Mouse (Mus musculus) liver, postnatal 0 days (tissue): ENCODE results near the gene Prg3. TPM values are rescaled to one million over a fixed set of nuclear protein-coding genes. Genes with fewer than 3 reads are reported as not detected.

Experiments
- ATAC-seq: fragments of 200-750 bp; cut with Nextera tagmentation; 2 replicates; pipeline ENCODE4 v1.8.0; 2017; ENCODE audit warnings: mild to moderate bottlenecking, moderate library complexity
- DNase-seq: peaks from one replicate; pipeline ENCODE4 v3.0.0-alpha.2; 2016
- H3K27ac ChIP-seq: fragments of 300-500 bp; sonication (generic); 2 replicates; pipeline ENCODE4 v1.5.1; 2014; ENCODE audit warnings: antibody characterized with exemption, moderate library complexity, mild to moderate bottlenecking, low read depth
- H3K27me3 ChIP-seq: fragments of 300-500 bp; sonication (generic); 2 replicates; pipeline ENCODE4 v1.6.1; 2014; ENCODE audit warnings: low read length, control low read depth, mixed read lengths; ENCODE audit not compliant: insufficient read depth
- H3K36me3 ChIP-seq: fragments of 300-500 bp; sonication (generic); replicated peaks from 2 replicates; pipeline ENCODE4 v1.6.1; 2014; ENCODE audit warnings: mild to moderate bottlenecking, control low read depth, low read length, moderate library complexity, mixed read lengths; ENCODE audit not compliant: insufficient read depth
- H3K4me1 ChIP-seq: fragments of 300-500 bp; sonication (generic); 2 replicates; pipeline ENCODE4 v1.6.1; 2014; ENCODE audit warnings: antibody characterized with exemption, mild to moderate bottlenecking, control low read depth; ENCODE audit not compliant: insufficient read depth
- H3K4me2 ChIP-seq: fragments of 300-500 bp; sonication (generic); 2 replicates; pipeline ENCODE4 v1.6.1; 2014; ENCODE audit warnings: low read depth, mild to moderate bottlenecking, low read length, moderate library complexity, mixed read lengths
- H3K4me3 ChIP-seq: fragments of 300-500 bp; sonication (generic); 2 replicates; pipeline ENCODE4 v1.5.1; 2014; ENCODE audit warnings: low read depth, low read length
- H3K9ac ChIP-seq: fragments of 300-500 bp; sonication (generic); replicated peaks from 2 replicates; pipeline ENCODE4 v1.6.1; 2014; ENCODE audit warnings: mild to moderate bottlenecking, moderate library complexity
- H3K9me3 ChIP-seq: fragments of 300-500 bp; sonication (generic); 2 replicates; pipeline ENCODE4 v1.6.1; 2016; ENCODE audit warnings: mild to moderate bottlenecking, control low read depth, low read length, mixed read lengths
- CTCF ChIP-seq: sonication (generic); IDR thresholded peaks from 2 replicates; pipeline ENCODE4 v1.5.1; 2016; ENCODE audit warnings: antibody characterized with exemption, low read depth
- EP300 ChIP-seq: IDR thresholded peaks from 2 replicates; pipeline ENCODE4 v1.6.1; 2016; ENCODE audit warnings: antibody characterized with exemption, low read depth, mild to moderate bottlenecking
- WGBS: fragments of 180-500 bp; shearing (Covaris S2); extraction: QIAGEN DNeasy Blood & Tissue Kit; methylation state at CpG from one replicate; pipeline ENCODE4 v1.1.7; 2014; ENCODE audit not compliant: insufficient replicate concordance; 5-methylcytosine and 5-hydroxymethylcytosine counted together
- polyA plus RNA-seq: library from polyadenylated mRNA; unstranded; fragments of >200 nt; fragmentation: Nextera tagmentation; extraction: Ambion mirVana; gene quantifications from 2 replicates; pipeline ENCODE4 v1.2.1, GENCODE M21; 2015

Prg3 gene
- polyA plus RNA-seq, 1 experiment from 2014 or later: 5.1 TPM

DNA sequence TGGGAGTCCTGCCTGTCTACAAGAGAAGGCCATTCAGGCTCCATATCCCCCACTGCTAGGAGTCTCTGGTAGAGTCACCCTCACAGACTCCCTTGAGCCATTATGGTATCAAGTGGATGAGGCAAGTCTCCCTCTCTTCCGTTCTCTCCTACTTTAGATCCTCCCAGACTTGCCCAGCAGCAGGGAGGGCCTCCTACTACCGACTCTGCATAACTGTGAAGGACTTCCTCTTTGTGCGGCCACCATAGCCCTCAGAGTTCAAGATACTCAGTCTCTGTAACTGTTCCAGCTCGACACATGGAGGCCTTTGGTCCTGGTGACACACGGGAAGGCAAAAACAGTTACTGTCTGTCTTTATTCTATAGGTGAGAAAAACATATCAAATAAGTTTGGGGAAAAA lies 39.3 kb downstream of the Prg3 start:
- Histone ChIP-seq H3K4me1 (peaks cover 3% of the 10 kb centered on the region), H3K9me3 (no peaks in the 10 kb centered on the region), H3K27ac (no peak overlapping the region), H3K27me3 (no peaks in the 10 kb centered on the region), H3K9ac (no peak overlapping the region), H3K36me3 (no peaks in the 10 kb centered on the region), H3K4me3 (no peak overlapping the region), H3K4me2 (no peak overlapping the region)
- ATAC-seq: peak; percentile 27; the same call in 1 of the 2 replicates
- TF ChIP-seq EP300 (no peak), CTCF (no peak)
- WGBS: 24% methylated on average over 5 of the region's 5 CpGs
- DNase-seq: no peak

DNA sequence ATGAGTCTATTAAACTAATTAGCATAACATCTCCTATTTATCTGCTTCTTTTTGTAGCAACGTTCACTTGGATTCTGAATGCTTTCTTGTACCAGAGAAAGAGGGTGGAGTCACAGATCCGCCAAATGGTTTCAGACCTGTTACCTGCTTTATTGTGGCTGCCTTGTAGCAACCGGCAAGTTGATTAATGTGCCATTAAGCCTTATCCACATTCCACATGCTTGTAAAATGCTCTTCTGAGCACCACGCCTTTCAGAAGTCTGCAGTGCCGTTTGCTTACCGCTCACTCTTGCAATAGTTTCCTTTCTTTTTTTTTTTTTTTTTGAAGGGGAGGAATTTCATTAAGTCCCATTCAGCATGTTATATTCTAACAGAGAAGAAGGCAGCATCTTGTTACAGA lies 41.9 kb downstream of the Prg3 start:
- ATAC-seq: no peak
- no peak for DNase-seq
- Histone ChIP-seq H3K27me3 (no peaks in the 10 kb centered on the region), H3K36me3 (no peaks in the 10 kb centered on the region), H3K9ac (no peak overlapping the region), H3K4me1 (peaks cover 7% of the 10 kb centered on the region), H3K4me3 (no peak overlapping the region), H3K4me2 (no peak overlapping the region), H3K27ac (no peak overlapping the region), H3K9me3 (no peaks in the 10 kb centered on the region)
- WGBS: 59% methylated on average over 6 of the region's 6 CpGs
- TF ChIP-seq CTCF (no peak), EP300 (no peak)

DNA sequence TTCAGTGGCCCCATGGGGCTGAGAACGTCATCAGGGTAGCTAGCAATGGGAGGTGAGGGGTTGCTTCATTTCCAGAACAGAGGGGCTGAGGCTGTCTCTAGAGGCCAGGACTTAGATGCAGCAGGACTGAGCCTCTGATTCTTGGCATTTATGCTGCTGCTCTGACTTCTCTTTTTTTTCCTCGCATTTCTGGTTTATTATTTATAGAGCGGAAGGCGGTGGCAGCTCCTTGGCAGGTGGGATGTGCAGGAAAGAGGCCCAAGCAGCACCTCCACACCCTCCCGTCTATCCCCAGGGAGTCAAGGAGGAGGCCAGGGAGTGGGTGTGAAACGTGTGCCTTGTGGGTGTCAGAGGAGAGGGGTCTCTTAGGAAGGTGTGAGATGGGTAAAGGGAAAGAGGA lies 43.0 kb downstream of the Prg3 start:
- Histone ChIP-seq H3K4me1 (peaks cover 7% of the 10 kb centered on the region), H3K27me3 (no peaks in the 10 kb centered on the region), H3K4me3 (no peak overlapping the region), H3K9me3 (no peaks in the 10 kb centered on the region), H3K4me2 (no peak overlapping the region), H3K9ac (no peak overlapping the region), H3K27ac (no peak overlapping the region), H3K36me3 (no peaks in the 10 kb centered on the region)
- 44% methylated on average over 6 of the region's 6 CpGs for WGBS
- ATAC-seq (no peak), DNase-seq (no peak)
- TF ChIP-seq CTCF (no peak), EP300 (no peak)

DNA sequence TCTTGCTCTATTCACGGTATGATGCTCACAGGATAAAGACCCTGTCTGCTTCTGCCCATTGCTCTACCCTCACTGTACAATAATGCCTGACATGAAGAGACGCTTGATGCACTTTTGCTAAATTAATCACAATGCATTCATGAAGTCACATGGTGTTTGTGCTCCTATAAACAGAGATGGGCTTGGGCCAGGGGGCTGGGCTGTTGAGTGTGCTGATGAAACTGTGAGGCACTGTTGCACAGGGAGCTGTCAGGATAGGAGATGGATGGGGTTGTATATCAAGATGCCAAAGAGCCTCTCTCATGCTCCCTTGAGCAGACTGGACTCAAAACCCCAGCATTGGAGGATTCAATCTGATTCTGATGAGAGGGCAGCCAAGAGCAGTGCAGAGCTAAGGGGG lies 45.1 kb downstream of the Prg3 start:
- H3K9ac ChIP-seq: no peak overlapping the region
- TF ChIP-seq EP300 (no peak), CTCF (no peak)
- no peaks in the 10 kb centered on the region for H3K9me3 ChIP-seq
- no peak overlapping the region for H3K27ac ChIP-seq
- WGBS: 66% methylated on average over 2 of the region's 2 CpGs
- no peak overlapping the region for H3K4me2 ChIP-seq
- no peak overlapping the region for H3K4me3 ChIP-seq
- ATAC-seq: no peak
- H3K27me3 ChIP-seq: no peaks in the 10 kb centered on the region
- DNase-seq: no peak
- no peaks in the 10 kb centered on the region for H3K36me3 ChIP-seq
- peaks cover 15% of the 10 kb centered on the region for H3K4me1 ChIP-seq

DNA sequence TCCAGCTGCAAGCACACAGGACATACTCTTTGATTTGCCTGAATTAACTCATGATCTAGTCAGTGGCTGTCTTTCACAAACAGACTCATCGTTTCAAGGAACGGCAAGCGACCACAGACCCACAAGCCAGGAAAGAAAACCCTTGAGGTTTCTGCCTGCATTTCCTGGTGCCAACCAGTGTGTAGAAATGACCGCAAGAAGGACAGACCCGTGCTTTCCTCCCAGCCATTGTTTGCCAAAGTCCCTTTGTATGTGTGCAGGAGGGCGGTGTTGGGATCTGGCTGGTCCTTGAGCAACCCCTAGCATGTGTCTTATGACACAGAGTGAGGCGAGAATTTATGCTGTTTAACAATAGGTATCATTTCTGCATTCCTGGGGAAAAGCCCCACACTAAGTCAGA lies 46.2 kb downstream of the Prg3 start:
- H3K27me3 ChIP-seq: no peaks in the 10 kb centered on the region

DNA sequence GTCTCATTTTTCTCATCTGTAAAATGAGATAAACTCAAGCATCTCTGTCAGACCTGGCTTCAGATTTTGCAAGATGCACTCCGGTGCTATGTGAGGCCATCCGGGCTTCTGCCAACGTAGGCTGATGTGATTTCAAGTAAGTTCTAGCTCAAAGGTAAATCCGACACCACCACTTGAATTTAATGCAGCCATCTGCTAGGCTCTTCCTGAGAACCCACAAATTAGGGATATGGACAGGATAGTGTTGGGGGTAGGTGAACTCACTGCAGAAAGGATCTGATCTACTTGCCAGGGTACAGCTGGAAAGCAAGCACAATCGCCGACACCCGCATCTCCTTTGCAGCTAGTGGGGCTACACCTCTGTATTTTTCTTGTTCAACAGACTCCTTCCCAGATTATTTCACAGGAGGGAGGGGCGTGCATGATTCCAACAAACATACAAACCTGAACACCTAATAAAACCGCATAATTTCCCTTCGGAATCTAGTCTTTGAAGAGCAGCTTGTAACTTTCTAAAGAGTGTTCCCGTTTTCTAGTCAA lies 48.6 kb downstream of the Prg3 start:
- Histone ChIP-seq H3K4me2 (peak overlapping the region; percentile 83), H3K9me3 (no peaks in the 10 kb centered on the region), H3K9ac (peak overlapping the region; percentile 91), H3K4me1 (peaks cover 21% of the 10 kb centered on the region), H3K36me3 (peaks cover 23% of the 10 kb centered on the region), H3K4me3 (peak overlapping the region; percentile 72), H3K27me3 (no peaks in the 10 kb centered on the region), H3K27ac (peak overlapping the region; percentile 56; the same call in 1 of the 2 replicates)
- 5% methylated on average over 11 of the region's 11 CpGs for WGBS
- ATAC-seq: peak; percentile 20
- DNase-seq: no peak
- TF ChIP-seq CTCF: no peak
- no peak for TF ChIP-seq EP300

More for the DNA sequence above, 46.2 kb downstream of the Prg3 start:
- no peak for ATAC-seq
- no peaks in the 10 kb centered on the region; the same call in 1 of the 2 replicates for H3K36me3 ChIP-seq
- no peaks in the 10 kb centered on the region for H3K9me3 ChIP-seq
- no peak overlapping the region for H3K4me3 ChIP-seq
- no peak for DNase-seq
- H3K27ac ChIP-seq: no peak overlapping the region
- H3K4me2 ChIP-seq: peak overlapping the region; percentile 14; the same call in 1 of the 2 replicates
- peaks cover 21% of the 10 kb centered on the region for H3K4me1 ChIP-seq
- 35% methylated on average over 7 of the region's 7 CpGs for WGBS
- H3K9ac ChIP-seq: no peak overlapping the region
- TF ChIP-seq CTCF: no peak
- no peak for TF ChIP-seq EP300
